Mouse (Mus musculus) midbrain, embryonic 10.5 days (tissue): Measurements from ENCODE around the gene Cyp2d9. TPM values are rescaled to one million over a fixed set of nuclear protein-coding genes. Genes with fewer than 3 reads are reported as not detected.
"Not testable (repeated sequence)": the region's sequence is repeated elsewhere in the genome, so short reads cannot be mapped to it uniquely, and the experiment has no call there.

Experiments used
- DNase-seq: peaks from one replicate; pipeline ENCODE4 v3.0.0-alpha.2; 2017; ENCODE audit warnings: low spot score
- H3K27ac ChIP-seq: fragments of 300-500 bp; sonication (generic); replicated peaks from 2 replicates; pipeline ENCODE4 v1.5.1; 2016; ENCODE audit warnings: mild to moderate bottlenecking
- H3K27me3 ChIP-seq: fragments of 300-500 bp; sonication (generic); 2 replicates; pipeline ENCODE4 v1.6.1; 2016; ENCODE audit warnings: low read depth, mild to moderate bottlenecking; ENCODE audit not compliant: poor library complexity, severe bottlenecking
- H3K36me3 ChIP-seq: fragments of 300-500 bp; sonication (generic); 2 replicates; pipeline ENCODE4 v1.6.1; 2016; ENCODE audit warnings: mild to moderate bottlenecking, moderate library complexity
- H3K4me1 ChIP-seq: fragments of 300-500 bp; sonication (generic); 2 replicates; pipeline ENCODE4 v1.6.1; 2016
- H3K4me3 ChIP-seq: fragments of 300-500 bp; sonication (generic); 2 replicates; pipeline ENCODE4 v1.5.1; 2016; ENCODE audit warnings: mild to moderate bottlenecking, moderate library complexity
- H3K9me3 ChIP-seq: fragments of 300-500 bp; sonication (generic); replicated peaks from 2 replicates; pipeline ENCODE4 v1.6.1; 2016; ENCODE audit warnings: mild to moderate bottlenecking
- WGBS: fragments of 180-500 bp; shearing (Covaris S2); methylation state at CpG from one replicate; pipeline ENCODE4 v1.1.7; 2016; 5-methylcytosine and 5-hydroxymethylcytosine counted together
- polyA plus RNA-seq: library from polyadenylated mRNA; unstranded; fragments of >200 nt; fragmentation: Nextera tagmentation; extraction: Ambion mirVana; gene quantifications from 2 replicates; pipeline ENCODE4 v1.2.1, GENCODE M21; 2016

The Cyp2d9 gene
- not detected in 2 replicates for polyA plus RNA-seq

DNA sequence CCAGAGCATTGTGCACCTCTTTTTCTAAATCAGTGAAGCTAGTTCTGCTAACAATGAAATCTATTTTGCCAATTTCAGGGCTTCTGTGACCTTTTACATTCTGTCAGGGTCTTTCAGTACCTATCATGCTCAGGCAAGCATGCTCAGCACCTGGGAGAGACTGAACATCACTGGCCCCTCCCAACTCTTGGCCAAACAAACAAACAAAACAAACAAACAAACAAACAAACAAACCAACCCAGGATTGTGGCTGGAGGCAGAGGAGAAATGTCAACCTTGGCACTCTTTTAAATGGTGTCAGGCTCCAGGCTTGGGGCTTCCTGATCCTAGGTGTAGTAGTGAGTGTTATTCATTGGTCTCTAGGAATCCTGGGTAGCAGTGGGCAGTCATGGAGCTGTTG is at the start of gene Cyp2d9:
TSS of gene Cyp2d9 (plus strand) at position 301 of the 400 bp plus-strand sequence.
- H3K27me3 ChIP-seq: no peaks in the 10 kb centered on the region
- H3K9me3 ChIP-seq: peaks cover 26% of the 10 kb centered on the region
- no peaks in the 10 kb centered on the region for H3K4me1 ChIP-seq
- H3K4me3 ChIP-seq: no peak within 1 kb of the TSS
- no peak within 1 kb of the TSS for H3K27ac ChIP-seq
- DNase-seq: no peak
- H3K36me3 ChIP-seq: no peaks in the 10 kb centered on the region

DNA sequence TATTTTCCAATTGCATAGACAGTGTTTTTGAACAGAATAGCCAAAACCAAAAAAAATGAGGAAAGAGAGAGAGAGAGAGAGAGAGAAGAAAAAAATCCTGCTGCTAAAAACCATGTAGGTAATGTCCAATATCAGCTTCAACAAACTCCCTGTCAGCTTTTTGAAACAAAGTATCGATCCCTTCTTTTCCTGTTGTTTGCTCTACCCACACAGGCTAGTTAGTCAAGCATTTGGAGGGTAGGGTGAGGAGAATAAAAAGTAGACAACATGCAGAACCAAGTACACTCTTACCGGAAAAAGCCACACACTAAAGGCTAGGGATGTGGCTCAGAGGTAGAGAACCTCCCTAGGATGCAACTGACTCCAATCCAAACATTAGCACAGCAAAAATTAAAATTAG is 47.5 kb upstream of the Cyp2d9 start:
- no peaks in the 10 kb centered on the region for H3K27me3 ChIP-seq
- no peaks in the 10 kb centered on the region for H3K36me3 ChIP-seq
- no peaks in the 10 kb centered on the region for H3K9me3 ChIP-seq
- no peak for DNase-seq
- 91% methylated on average over 2 of the region's 2 CpGs for WGBS
- H3K27ac ChIP-seq: no peak overlapping the region
- peaks cover 6% of the 10 kb centered on the region for H3K4me1 ChIP-seq
- no peak overlapping the region for H3K4me3 ChIP-seq

DNA sequence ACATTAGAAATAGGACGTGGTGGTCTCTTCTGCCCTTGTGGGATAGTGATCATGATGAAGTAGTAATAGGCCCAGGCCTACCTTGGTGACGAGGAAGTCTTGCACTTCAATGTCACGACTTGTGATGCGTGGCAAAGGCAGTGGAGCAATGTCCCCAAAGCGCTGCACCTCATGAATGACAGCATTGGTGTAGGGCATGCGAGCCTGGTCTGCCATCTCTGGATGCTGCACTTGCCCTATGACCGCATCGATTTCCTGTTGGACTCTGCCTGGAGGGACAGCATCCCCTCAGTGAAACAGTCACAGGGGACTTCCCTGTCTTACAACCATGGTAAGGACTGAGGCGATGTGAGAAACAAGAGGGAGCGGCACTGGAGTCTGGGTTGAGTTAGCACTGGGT is 43.3 kb upstream of the Cyp2d9 start:
- H3K27me3 ChIP-seq, H3K27ac ChIP-seq, H3K9me3 ChIP-seq, DNase-seq, H3K4me3 ChIP-seq, H3K4me1 ChIP-seq, H3K36me3 ChIP-seq: not testable (repeated sequence)
- WGBS: 90% methylated on average over 10 of the region's 10 CpGs

DNA sequence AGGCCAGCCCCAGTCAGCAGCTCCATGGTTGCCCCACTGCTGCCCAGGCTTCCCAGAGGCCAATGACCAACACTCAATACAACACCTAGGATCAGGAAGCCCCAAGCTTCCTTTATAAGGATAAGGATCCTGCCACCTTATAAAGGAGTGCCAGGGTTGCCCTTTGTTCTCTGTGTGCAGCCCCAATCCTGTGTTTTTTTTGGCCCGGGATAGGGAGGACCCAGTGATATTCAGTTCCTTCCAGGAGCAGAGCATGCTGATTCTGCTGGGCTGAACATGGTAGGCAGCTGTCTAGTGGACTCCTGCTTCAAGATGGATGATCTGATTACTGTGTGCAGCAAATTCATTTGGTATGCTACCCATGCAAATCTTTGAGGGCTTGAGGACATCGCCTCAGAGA is 39.3 kb upstream of the Cyp2d9 start, which contains the start of gene Cyp2d11:
TSS of gene Cyp2d11 (minus strand) at position 101 of the 400 bp plus-strand sequence.
- not testable (repeated sequence) for H3K4me1 ChIP-seq, H3K27ac ChIP-seq, H3K27me3 ChIP-seq, H3K4me3 ChIP-seq, H3K9me3 ChIP-seq, DNase-seq, H3K36me3 ChIP-seq
- 87% methylated on average over 2 of the region's 2 CpGs for WGBS

DNA sequence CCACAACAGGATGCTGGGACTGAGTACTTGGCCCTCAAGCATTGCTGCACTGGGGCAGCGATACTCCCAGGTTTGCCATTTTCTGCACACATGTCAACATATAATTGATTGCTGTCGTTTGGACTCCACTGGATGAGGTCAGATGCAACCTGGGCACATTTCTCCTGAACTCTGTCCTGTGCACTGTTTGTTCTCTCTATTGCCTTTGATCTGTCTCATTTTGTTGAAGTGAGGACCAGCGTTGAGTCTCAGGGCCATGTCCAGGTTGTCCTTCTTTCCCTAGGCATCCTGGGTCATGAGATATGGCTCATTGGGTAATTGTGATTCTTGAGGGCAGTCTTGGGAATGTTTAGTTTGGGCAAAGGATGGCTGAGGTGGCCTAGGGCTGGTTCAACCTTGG is 37.3 kb upstream of the Cyp2d9 start:
- 92% methylated on average over 3 of the region's 3 CpGs for WGBS
- H3K27me3 ChIP-seq, H3K9me3 ChIP-seq, H3K36me3 ChIP-seq, DNase-seq, H3K4me3 ChIP-seq, H3K27ac ChIP-seq, H3K4me1 ChIP-seq: not testable (repeated sequence)

DNA sequence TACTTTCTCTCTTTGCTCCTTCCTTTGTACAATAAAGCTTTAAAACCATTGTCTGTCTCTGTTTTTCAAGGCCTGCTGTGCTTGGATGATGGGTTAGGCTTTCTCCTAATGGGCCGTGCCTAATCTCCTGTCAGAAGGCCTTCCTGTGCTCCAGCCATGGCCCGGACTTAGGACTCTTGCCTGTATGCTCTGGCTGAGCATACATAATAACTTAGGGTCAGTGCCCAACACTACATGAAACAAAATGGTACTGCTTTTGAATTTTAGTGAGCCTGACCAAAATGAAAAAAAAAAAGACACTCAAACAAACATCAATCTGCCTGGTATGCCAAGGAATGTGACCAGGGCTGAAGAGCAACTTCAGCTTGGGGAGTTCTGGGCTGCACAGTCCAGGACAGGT is 31.7 kb upstream of the Cyp2d9 start:
- no peak overlapping the region for H3K4me3 ChIP-seq
- no peaks in the 10 kb centered on the region for H3K9me3 ChIP-seq
- H3K36me3 ChIP-seq: no peaks in the 10 kb centered on the region
- WGBS: 41% methylated on average over 2 of the region's 2 CpGs
- no peak for DNase-seq
- no peaks in the 10 kb centered on the region for H3K27me3 ChIP-seq
- H3K4me1 ChIP-seq: peaks cover 17% of the 10 kb centered on the region
- H3K27ac ChIP-seq: no peak overlapping the region

DNA sequence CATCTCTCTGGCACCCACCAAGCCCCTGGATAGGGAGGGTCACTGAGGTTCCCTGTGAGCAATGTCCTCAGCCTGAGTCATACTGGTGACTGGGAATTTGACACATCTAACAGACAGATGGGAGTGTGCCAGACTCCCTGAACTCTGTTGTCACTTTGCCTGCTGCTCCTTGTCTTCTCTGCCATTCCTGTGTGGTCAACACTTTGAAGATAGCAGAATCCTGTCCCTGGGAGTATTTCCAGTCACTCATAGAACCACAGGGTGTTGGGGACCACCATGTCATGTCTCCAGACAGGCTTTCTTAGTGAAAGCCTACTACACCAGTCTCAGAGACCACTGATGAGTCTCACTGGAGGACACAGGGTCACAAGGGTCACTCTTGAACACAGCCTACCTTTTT is 31.1 kb upstream of the Cyp2d9 start:
- no peak overlapping the region for H3K27ac ChIP-seq
- no peaks in the 10 kb centered on the region for H3K27me3 ChIP-seq
- H3K4me3 ChIP-seq: no peak overlapping the region
- no peak for DNase-seq
- no peaks in the 10 kb centered on the region for H3K9me3 ChIP-seq
- peaks cover 17% of the 10 kb centered on the region for H3K4me1 ChIP-seq
- no peaks in the 10 kb centered on the region for H3K36me3 ChIP-seq

DNA sequence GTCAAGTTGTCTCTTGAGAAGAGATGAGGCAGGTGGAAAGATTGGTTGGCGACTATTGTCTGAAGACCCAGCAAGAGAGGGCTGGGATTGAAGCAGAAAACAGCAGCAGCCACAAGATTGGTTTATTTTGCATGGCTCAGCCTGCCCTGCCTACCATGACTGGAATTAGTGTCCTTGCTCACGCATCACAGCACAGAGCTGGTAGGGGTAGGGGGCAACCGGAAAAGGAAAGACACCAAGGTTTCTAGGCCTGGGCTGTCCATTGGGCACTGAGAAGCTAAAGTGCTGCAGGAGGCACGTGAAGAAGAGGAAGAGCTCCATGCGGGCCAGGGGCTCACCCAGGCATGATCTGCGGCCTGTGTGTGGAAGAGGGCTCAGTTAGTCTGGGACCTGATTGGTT is 30.5 kb upstream of the Cyp2d9 start:
- Histone ChIP-seq H3K9me3 (no peaks in the 10 kb centered on the region), H3K4me3 (no peak overlapping the region), H3K4me1 (peaks cover 17% of the 10 kb centered on the region), H3K36me3 (no peaks in the 10 kb centered on the region), H3K27me3 (no peaks in the 10 kb centered on the region), H3K27ac (no peak overlapping the region; the same call in 1 of the 2 replicates)
- 91% methylated on average over 6 of the region's 6 CpGs for WGBS
- no peak for DNase-seq

DNA sequence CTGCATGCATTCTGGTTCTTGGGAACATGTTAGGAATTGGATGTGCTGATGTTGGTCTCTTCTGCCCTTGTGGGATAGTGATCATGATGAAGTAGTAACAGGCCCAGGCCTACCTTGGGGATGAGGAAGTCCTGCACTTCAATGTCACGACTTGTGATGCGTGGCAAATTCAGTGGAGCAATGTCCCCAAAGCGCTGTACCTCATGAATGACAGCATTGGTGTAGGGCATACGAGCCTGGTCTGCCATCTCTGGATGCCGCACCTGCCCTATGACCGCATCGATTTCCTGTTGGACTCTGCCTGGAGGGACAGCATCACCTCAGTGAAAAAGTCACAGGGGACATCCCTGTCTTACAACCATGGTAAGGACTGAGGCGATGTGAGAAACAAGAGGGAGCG is 29.6 kb upstream of the Cyp2d9 start:
- Histone ChIP-seq H3K27me3 (no peaks in the 10 kb centered on the region), H3K9me3 (no peaks in the 10 kb centered on the region), H3K36me3 (no peaks in the 10 kb centered on the region), H3K4me3 (no peak overlapping the region), H3K4me1 (peaks cover 17% of the 10 kb centered on the region), H3K27ac (no peak overlapping the region)
- WGBS: 94% methylated on average over 9 of the region's 9 CpGs
- no peak for DNase-seq

DNA sequence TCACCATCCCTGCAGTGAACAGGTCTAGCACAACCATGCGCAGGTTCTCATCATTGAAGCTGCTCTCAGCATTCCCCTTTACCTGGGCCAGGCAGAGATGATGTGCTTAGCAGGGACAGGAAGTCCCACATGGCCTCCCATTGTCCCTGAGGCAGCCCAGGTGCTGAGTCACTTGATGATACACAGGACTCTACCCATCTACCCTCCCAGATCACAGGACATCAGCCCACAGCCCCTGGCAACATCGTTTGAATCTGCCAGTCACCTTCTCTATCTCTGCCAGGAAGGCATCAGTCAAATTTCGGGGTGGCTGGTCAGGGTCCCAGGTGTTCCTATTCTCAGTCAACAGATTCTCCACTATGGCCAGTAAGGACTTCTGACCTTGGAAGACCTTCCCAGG is 29.1 kb upstream of the Cyp2d9 start:
- 94% methylated on average over 3 of the region's 3 CpGs for WGBS
- H3K27ac ChIP-seq: no peak overlapping the region
- no peaks in the 10 kb centered on the region for H3K27me3 ChIP-seq
- H3K4me1 ChIP-seq: peaks cover 17% of the 10 kb centered on the region
- no peaks in the 10 kb centered on the region for H3K9me3 ChIP-seq
- H3K4me3 ChIP-seq: no peak overlapping the region
- no peaks in the 10 kb centered on the region for H3K36me3 ChIP-seq
- DNase-seq: no peak

DNA sequence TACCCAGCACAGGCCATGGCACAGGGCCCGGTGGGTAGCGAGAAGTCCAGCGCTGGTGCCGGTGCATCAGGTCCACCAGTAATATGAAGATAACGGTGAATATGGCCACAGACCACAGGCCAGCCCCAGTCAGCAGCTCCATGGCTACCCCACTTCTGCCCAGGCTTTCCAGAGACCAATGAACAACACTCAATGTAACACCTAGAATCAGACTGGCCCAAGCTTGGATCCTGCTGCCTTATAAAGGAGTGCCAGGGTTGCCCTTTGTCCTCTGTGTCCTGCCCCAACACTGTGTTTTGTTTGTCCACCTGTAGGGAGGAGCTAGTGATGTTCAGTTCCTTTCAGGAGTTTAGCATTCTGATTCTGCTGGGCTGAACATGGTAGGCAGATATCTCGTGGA is 26.3 kb upstream of the Cyp2d9 start, which contains the start of gene Cyp2d10:
TSS of gene Cyp2d10 (minus strand) at position 215 of the 400 bp plus-strand sequence.
- Histone ChIP-seq H3K4me3 (no peak within 1 kb of the TSS), H3K36me3 (no peaks in the 10 kb centered on the region), H3K27ac (no peak within 1 kb of the TSS), H3K9me3 (no peaks in the 10 kb centered on the region), H3K27me3 (no peaks in the 10 kb centered on the region), H3K4me1 (peaks cover 6% of the 10 kb centered on the region)
- 94% methylated on average over 6 of the region's 6 CpGs for WGBS
- DNase-seq: no peak

DNA sequence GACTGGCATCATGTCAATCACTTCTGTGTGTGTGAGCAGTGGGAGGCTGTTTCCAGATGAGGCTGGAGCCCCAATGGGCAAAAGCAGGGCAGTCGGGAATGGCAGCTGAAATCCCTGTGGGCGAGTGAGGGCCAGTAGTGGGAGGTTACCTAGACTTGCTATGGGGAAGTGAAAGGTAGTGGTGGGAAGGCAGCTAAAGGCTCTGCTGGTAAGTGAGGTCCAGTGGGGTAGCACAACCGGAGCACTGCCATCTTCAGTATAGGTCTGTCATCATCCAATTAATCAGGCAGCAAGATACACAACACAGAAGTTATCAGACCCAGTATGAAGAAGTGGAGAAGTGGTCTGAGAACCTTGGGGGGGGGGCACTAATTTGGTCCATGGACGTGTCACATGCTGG is 25.7 kb upstream of the Cyp2d9 start:
- no peak overlapping the region for H3K27ac ChIP-seq
- 89% methylated on average over 4 of the region's 4 CpGs for WGBS
- H3K36me3 ChIP-seq: no peaks in the 10 kb centered on the region
- peaks cover under 1% of the 10 kb centered on the region; the same call in 1 of the 2 replicates for H3K4me1 ChIP-seq
- no peak overlapping the region for H3K4me3 ChIP-seq
- H3K9me3 ChIP-seq: no peaks in the 10 kb centered on the region
- no peaks in the 10 kb centered on the region for H3K27me3 ChIP-seq
- DNase-seq: no peak

DNA sequence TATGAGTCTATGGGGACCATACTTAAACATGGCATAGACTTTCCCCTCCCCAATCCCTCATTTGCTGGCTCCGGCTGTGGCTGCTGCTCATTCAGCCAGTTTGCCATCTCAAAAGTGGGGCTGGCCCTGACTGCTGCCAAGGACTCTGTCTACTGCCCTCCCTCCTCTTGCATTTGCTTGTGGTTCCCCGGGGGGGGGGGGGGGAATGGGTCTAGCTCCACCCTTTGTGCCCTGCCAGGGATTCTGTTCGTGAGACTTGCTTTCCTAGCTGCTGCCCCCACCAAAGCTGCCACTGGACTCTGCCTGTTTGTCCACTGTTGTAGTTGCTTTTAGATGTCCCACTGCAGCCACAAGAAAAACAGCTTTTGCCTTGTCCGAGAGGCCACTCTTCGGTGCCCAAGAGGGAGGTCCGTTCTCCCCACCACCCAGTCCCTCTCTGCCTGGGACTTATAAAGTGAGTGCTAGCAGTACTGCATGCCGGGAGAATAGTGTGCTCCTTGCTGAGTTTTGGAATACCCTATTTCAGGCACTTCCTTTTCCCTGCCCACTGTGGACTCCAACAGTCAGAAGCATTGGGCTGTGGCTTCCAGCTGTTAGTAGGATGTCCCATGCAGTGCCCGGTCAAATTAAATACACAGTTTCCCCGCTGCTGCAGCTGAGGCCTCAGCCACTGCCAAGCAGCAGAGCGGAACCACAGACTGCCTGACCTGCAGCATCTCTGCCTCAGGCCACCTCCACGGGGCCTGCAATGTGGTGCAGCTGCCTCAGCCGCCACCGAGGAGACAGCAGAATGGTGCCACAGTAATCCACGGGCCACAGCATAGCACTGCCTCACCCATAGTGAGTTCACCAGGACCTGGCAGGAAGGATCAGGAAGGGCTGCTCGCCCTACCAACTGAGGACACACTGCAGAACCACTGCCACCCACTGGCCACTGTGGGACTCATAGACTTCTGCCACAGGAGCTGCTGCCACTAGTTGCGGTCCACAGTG is 16.1 kb upstream of the Cyp2d9 start:
- DNase-seq: peak; percentile 75
- WGBS: 21% methylated on average over 16 of the region's 16 CpGs
- Histone ChIP-seq H3K27ac (peak overlapping the region; percentile 69), H3K36me3 (no peaks in the 10 kb centered on the region), H3K4me3 (peak overlapping the region; percentile 38), H3K9me3 (no peaks in the 10 kb centered on the region), H3K4me1 (peaks cover 11% of the 10 kb centered on the region), H3K27me3 (no peaks in the 10 kb centered on the region)
